Mouse (Mus musculus) activated CD4-positive, CD25-positive, alpha-beta regulatory T cell (primary cell): ENCODE results near the gene Adam23. TPM values are rescaled to one million over a fixed set of nuclear protein-coding genes. Genes with fewer than 3 reads are reported as not detected.

Source experiments
- polyA plus RNA-seq, 2 experiments: library from polyadenylated mRNA; unstranded; fragments of 100-300 nt; shearing (Covaris generic); gene quantifications; one replicate each; pipeline ENCODE4 v1.2.1; 2017

The Adam23 gene
- polyA plus RNA-seq: under 1 TPM; 0.11 to 0.31 TPM

GRCm38 (mm10) chr1:63445656-63446046 is at the start of gene Adam23:
Adam23 (plus strand) TSS chr1:63445891.

DNA sequence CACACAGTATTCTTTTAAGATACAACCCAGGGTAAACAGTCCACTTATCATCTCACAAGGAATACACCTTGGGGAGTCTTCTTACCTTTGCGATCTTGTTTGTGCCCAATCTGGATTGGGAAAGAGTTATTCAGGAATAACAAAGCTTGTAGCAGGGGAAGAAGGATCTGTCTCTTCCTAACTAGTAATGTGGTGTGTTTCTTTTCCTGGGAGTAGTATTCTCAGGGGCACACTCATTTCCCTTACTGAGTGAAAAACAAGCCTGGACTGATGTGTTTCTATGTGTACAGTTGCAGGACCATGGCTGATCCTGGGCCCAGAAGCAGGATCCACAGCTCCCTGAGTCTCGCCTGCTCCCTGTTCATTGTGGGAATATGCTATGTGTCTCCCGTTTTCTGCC is 170.0 kb downstream of the Adam23 start, which contains the start of gene Gm39653:
Gene Gm39653 (plus strand): TSS at position 301 of the 400 bp plus-strand sequence.

Other genes starting within 250 kb of the Adam23 start
- not detected for gene Gpr1, start 231.3 kb upstream of the Adam23 start, polyA plus RNA-seq
- gene Zdbf2, start 172.6 kb upstream of the Adam23 start, polyA plus RNA-seq: under 1 TPM in 1 of 2 experiments, not detected in 1; 0.05 TPM
- gene Gm39653, start 170.1 kb downstream of the Adam23 start, polyA plus RNA-seq: not detected
- under 1 TPM in 1 of 2 experiments, not detected in 1; 0.07 TPM for gene Dytn, start 241.0 kb downstream of the Adam23 start, polyA plus RNA-seq